Mouse (Mus musculus) hindbrain, embryonic 11.5 days (tissue): ENCODE results near the gene Wdr53. TPM values are rescaled to one million over a fixed set of nuclear protein-coding genes. Genes with fewer than 3 reads are reported as not detected.

Experiments
- ATAC-seq: fragments of 200-750 bp; cut with Nextera tagmentation; 2 replicates; pipeline ENCODE4 v1.8.0; 2017; ENCODE audit warnings: mild to moderate bottlenecking, moderate TSS enrichment, moderate library complexity; ENCODE audit not compliant: low FRiP score
- DNase-seq: peaks from one replicate; pipeline ENCODE4 v3.0.0-alpha.2; 2015; ENCODE audit warnings: low spot score
- H3K27ac ChIP-seq: fragments of 300-500 bp; sonication (generic); 2 replicates; pipeline ENCODE4 v1.5.1; 2014; ENCODE audit warnings: mild to moderate bottlenecking, low read depth, low read length
- H3K27me3 ChIP-seq: fragments of 300-500 bp; sonication (generic); 2 replicates; pipeline ENCODE4 v1.6.1; 2014; ENCODE audit warnings: mild to moderate bottlenecking, low read length, moderate library complexity, mixed read lengths; ENCODE audit not compliant: control insufficient read depth, insufficient read depth
- H3K36me3 ChIP-seq: fragments of 300-500 bp; sonication (generic); 2 replicates; pipeline ENCODE4 v1.6.1; 2014; ENCODE audit warnings: mild to moderate bottlenecking, low read length, moderate library complexity, mixed read lengths; ENCODE audit not compliant: control insufficient read depth, insufficient read depth
- H3K4me1 ChIP-seq: fragments of 300-500 bp; sonication (generic); replicated peaks from 2 replicates; pipeline ENCODE4 v1.6.1; 2014; ENCODE audit warnings: low read length, mixed read lengths; ENCODE audit not compliant: control insufficient read depth, insufficient read depth
- H3K4me2 ChIP-seq: fragments of 300-500 bp; sonication (generic); replicated peaks from 2 replicates; pipeline ENCODE4 v1.6.1; 2014; ENCODE audit warnings: mild to moderate bottlenecking, low read depth, low read length
- H3K4me3 ChIP-seq: fragments of 300-500 bp; sonication (generic); 2 replicates; pipeline ENCODE4 v1.5.1; 2014; ENCODE audit warnings: low read depth, low read length
- H3K9ac ChIP-seq: fragments of 300-500 bp; sonication (generic); 2 replicates; pipeline ENCODE4 v1.6.1; 2014; ENCODE audit warnings: low read depth, low read length
- H3K9me3 ChIP-seq: fragments of 300-500 bp; sonication (generic); 2 replicates; pipeline ENCODE4 v1.6.1; 2016; ENCODE audit warnings: low read length; ENCODE audit not compliant: control insufficient read depth
- WGBS: fragments of 180-500 bp; shearing (Covaris S2); extraction: QIAGEN DNeasy Blood & Tissue Kit; methylation state at CpG from one replicate; pipeline ENCODE4 v1.1.7; 2014; 5-methylcytosine and 5-hydroxymethylcytosine counted together
- polyA plus RNA-seq: library from polyadenylated mRNA; unstranded; fragments of >200 nt; fragmentation: Nextera tagmentation; extraction: Ambion mirVana; gene quantifications from 2 replicates; pipeline ENCODE4 v1.2.1, GENCODE M21; 2014

Gene Wdr53
- polyA plus RNA-seq = 16.6 and 18.8 TPM in 2 replicates

- Histone ChIP-seq H3K27ac (peak within 1 kb of the TSS; percentile 90), H3K9me3 (no peaks in the 10 kb centered on the region), H3K9ac (peak within 1 kb of the TSS; percentile 96), H3K36me3 (no peaks in the 10 kb centered on the region), H3K4me3 (peak within 1 kb of the TSS; percentile 86), H3K4me1 (peaks cover 2% of the 10 kb centered on the region; the same call in 1 of the 2 replicates), H3K27me3 (no peaks in the 10 kb centered on the region), H3K4me2 (peak within 1 kb of the TSS; percentile 67)
- 0% methylated on average over 29 of the region's 48 CpGs for WGBS
- ATAC-seq = peak; percentile 98
- peak; percentile 92 for DNase-seq
Measured at GRCm38 (mm10) chr16:32246952-32247370, at the start of gene Wdr53, which contains the start of gene Fbxo45. Wdr53 (plus strand) TSS chr16:32247227. Fbxo45 (minus strand) TSS chr16:32247158.

- Histone ChIP-seq H3K9me3 (no peaks in the 10 kb centered on the region), H3K27ac (peak overlapping the region; percentile 51), H3K36me3 (no peaks in the 10 kb centered on the region), H3K27me3 (no peaks in the 10 kb centered on the region), H3K9ac (0 out of 2 replicates have a peak overlapping the region, but pooled peaks have one; percentile 15), H3K4me3 (no peak overlapping the region), H3K4me1 (no peaks in the 10 kb centered on the region; the same call in 1 of the 2 replicates), H3K4me2 (no peak overlapping the region)
- peak; percentile 63 for DNase-seq
- 53% methylated on average over 21 of the region's 21 CpGs for WGBS
- ATAC-seq = peak; percentile 45; the same call in 1 of the 2 replicates
Measured at GRCm38 (mm10) chr16:32200256-32201003, 46.6 kb upstream of the Wdr53 start.

GRCm38 (mm10) chr16:32201004-32201325 lies 46.1 kb upstream of the Wdr53 start:
- Histone ChIP-seq H3K27me3 (no peaks in the 10 kb centered on the region), H3K9ac (no peak overlapping the region), H3K9me3 (no peaks in the 10 kb centered on the region), H3K36me3 (no peaks in the 10 kb centered on the region), H3K4me2 (no peak overlapping the region), H3K4me1 (no peaks in the 10 kb centered on the region; the same call in 1 of the 2 replicates), H3K27ac (0 out of 2 replicates have a peak overlapping the region, but pooled peaks have one; percentile 13), H3K4me3 (no peak overlapping the region)
- DNase-seq = no peak
- ATAC-seq = no peak
- WGBS = 51% methylated on average over 9 of the region's 9 CpGs

GRCm38 (mm10) chr16:32202681-32203080 lies 44.3 kb upstream of the Wdr53 start:
- no peaks in the 10 kb centered on the region for H3K36me3 ChIP-seq
- no peak for DNase-seq
- WGBS = 83% methylated on average over 6 of the region's 6 CpGs

GRCm38 (mm10) chr16:32204902-32205301 lies 42.1 kb upstream of the Wdr53 start:
- no peak overlapping the region for H3K9ac ChIP-seq
- H3K4me2 ChIP-seq = no peak overlapping the region
- DNase-seq (no peak), ATAC-seq (no peak)
- WGBS = 61% methylated on average over 3 of the region's 3 CpGs
- no peaks in the 10 kb centered on the region for H3K9me3 ChIP-seq
- H3K27me3 ChIP-seq = no peaks in the 10 kb centered on the region
- H3K36me3 ChIP-seq = no peaks in the 10 kb centered on the region
- no peaks in the 10 kb centered on the region; the same call in 1 of the 2 replicates for H3K4me1 ChIP-seq
- no peak overlapping the region for H3K4me3 ChIP-seq
- no peak overlapping the region for H3K27ac ChIP-seq

More at GRCm38 (mm10) chr16:32202681-32203080, 44.3 kb upstream of the Wdr53 start:
- no peaks in the 10 kb centered on the region for H3K27me3 ChIP-seq
- no peak overlapping the region for H3K4me2 ChIP-seq
- H3K9ac ChIP-seq = no peak overlapping the region
- H3K27ac ChIP-seq = no peak overlapping the region
- no peak for ATAC-seq
- H3K9me3 ChIP-seq = no peaks in the 10 kb centered on the region
- H3K4me1 ChIP-seq = no peaks in the 10 kb centered on the region; the same call in 1 of the 2 replicates
- H3K4me3 ChIP-seq = no peak overlapping the region

- H3K9ac ChIP-seq = no peak overlapping the region
- H3K4me3 ChIP-seq = no peak overlapping the region
- DNase-seq = no peak
- ATAC-seq = no peak
- no peaks in the 10 kb centered on the region for H3K27me3 ChIP-seq
- H3K27ac ChIP-seq = no peak overlapping the region
- no peaks in the 10 kb centered on the region for H3K36me3 ChIP-seq
- H3K4me1 ChIP-seq = no peaks in the 10 kb centered on the region
- no peaks in the 10 kb centered on the region for H3K9me3 ChIP-seq
- no peak overlapping the region for H3K4me2 ChIP-seq
Measured at GRCm38 (mm10) chr16:32214156-32214555, 32.9 kb upstream of the Wdr53 start.

GRCm38 (mm10) chr16:32214804-32215576 lies 32.0 kb upstream of the Wdr53 start:
- H3K4me2 ChIP-seq = no peak overlapping the region
- no peaks in the 10 kb centered on the region for H3K27me3 ChIP-seq
- WGBS = 84% methylated on average over 17 of the region's 17 CpGs
- DNase-seq (no peak), ATAC-seq (no peak)
- no peak overlapping the region for H3K27ac ChIP-seq
- no peaks in the 10 kb centered on the region for H3K9me3 ChIP-seq
- no peak overlapping the region for H3K9ac ChIP-seq
- no peaks in the 10 kb centered on the region for H3K36me3 ChIP-seq
- H3K4me3 ChIP-seq = no peak overlapping the region
- H3K4me1 ChIP-seq = no peaks in the 10 kb centered on the region

GRCm38 (mm10) chr16:32221803-32222202 lies 25.2 kb upstream of the Wdr53 start:
- no peak overlapping the region for H3K4me3 ChIP-seq
- no peak for DNase-seq
- no peaks in the 10 kb centered on the region for H3K9me3 ChIP-seq
- no peaks in the 10 kb centered on the region for H3K27me3 ChIP-seq
- no peak overlapping the region for H3K4me2 ChIP-seq
- no peak overlapping the region for H3K27ac ChIP-seq
- no peaks in the 10 kb centered on the region for H3K36me3 ChIP-seq
- no peak for ATAC-seq
- WGBS = 87% methylated on average over 4 of the region's 4 CpGs
- no peak overlapping the region for H3K9ac ChIP-seq
- H3K4me1 ChIP-seq = no peaks in the 10 kb centered on the region
